Mouse (Mus musculus) stomach, embryonic 16.5 days (tissue): ENCODE results near the gene Dhx32. TPM values are rescaled to one million over a fixed set of nuclear protein-coding genes. Genes with fewer than 3 reads are reported as not detected.
A peak's percentile ranks its signal among the peaks of the same experiment; 100 is the strongest.

Source experiments
- ATAC-seq: fragments of 200-750 bp; cut with Nextera tagmentation; 2 replicates; pipeline ENCODE4 v1.8.0; 2017; ENCODE audit warnings: moderate number of reproducible peaks, moderate TSS enrichment; ENCODE audit not compliant: insufficient read depth, low FRiP score
- H3K27ac ChIP-seq: fragments of 300-500 bp; sonication (generic); 2 replicates; pipeline ENCODE4 v1.5.1; 2014; ENCODE audit warnings: low read length
- H3K27me3 ChIP-seq: fragments of 300-500 bp; sonication (generic); 2 replicates; pipeline ENCODE4 v1.6.1; 2014; ENCODE audit warnings: low read length, control low read depth, mixed read lengths; ENCODE audit not compliant: control insufficient read depth, insufficient read depth
- H3K36me3 ChIP-seq: fragments of 300-500 bp; sonication (generic); 2 replicates; pipeline ENCODE4 v1.6.1; 2014; ENCODE audit warnings: low read length; ENCODE audit not compliant: control insufficient read depth, insufficient read depth
- H3K4me1 ChIP-seq: fragments of 300-500 bp; sonication (generic); 2 replicates; pipeline ENCODE4 v1.6.1; 2014; ENCODE audit warnings: low read length, control low read depth, mixed read lengths; ENCODE audit not compliant: control insufficient read depth, insufficient read depth
- H3K4me2 ChIP-seq: fragments of 300-500 bp; sonication (generic); 2 replicates; pipeline ENCODE4 v1.6.1; 2014; ENCODE audit warnings: low read depth, low read length, mixed read lengths
- H3K4me3 ChIP-seq: fragments of 300-500 bp; sonication (generic); replicated peaks from 2 replicates; pipeline ENCODE4 v1.5.1; 2014; ENCODE audit warnings: mild to moderate bottlenecking, low read length
- H3K9ac ChIP-seq: fragments of 300-500 bp; sonication (generic); 2 replicates; pipeline ENCODE4 v1.6.1; 2014; ENCODE audit warnings: low read length
- H3K9me3 ChIP-seq: fragments of 300-500 bp; sonication (generic); replicated peaks from 2 replicates; pipeline ENCODE4 v1.6.1; 2016; ENCODE audit warnings: low read length, control low read depth; ENCODE audit not compliant: control insufficient read depth
- WGBS: fragments of 180-500 bp; shearing (Covaris S2); extraction: QIAGEN DNeasy Blood & Tissue Kit; methylation state at CpG from one replicate; pipeline ENCODE4 v1.1.7; 2014; 5-methylcytosine and 5-hydroxymethylcytosine counted together
- polyA plus RNA-seq: library from polyadenylated mRNA; unstranded; fragments of >200 nt; fragmentation: Nextera tagmentation; extraction: Ambion mirVana; gene quantifications from 2 replicates; pipeline ENCODE4 v1.2.1, GENCODE M21; 2015

The Dhx32 gene
- polyA plus RNA-seq, 1 experiment from 2014 or later, result 46.8 TPM

DNA sequence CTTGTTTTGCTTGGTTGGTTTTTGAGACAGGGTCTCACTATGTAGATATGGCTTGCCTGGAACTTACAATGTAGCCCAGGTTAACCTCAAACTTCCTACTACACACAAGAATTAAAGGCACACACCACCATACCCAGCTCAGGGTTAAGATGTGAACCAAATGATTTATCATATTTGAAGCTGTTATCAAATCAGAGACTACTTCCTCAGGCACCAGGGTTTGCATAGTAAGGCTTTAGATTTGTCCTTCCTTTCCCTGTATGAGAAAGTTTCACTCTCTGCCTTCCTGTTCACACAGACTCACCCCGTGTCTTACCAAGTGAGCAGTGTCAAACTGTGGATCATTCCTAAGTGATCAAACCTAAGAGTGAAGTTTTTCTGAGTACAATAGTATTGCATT, 38.3 kb downstream of the Dhx32 start:
- H3K27me3 ChIP-seq, result no peaks in the 10 kb centered on the region
- WGBS, result 68% methylated on average over 1 of the region's 1 CpGs
- no peak overlapping the region for H3K9ac ChIP-seq
- no peak overlapping the region for H3K4me3 ChIP-seq
- peaks cover 3% of the 10 kb centered on the region; the same call in 1 of the 2 replicates for H3K4me1 ChIP-seq
- 0 out of 2 replicates have a peak, but pooled peaks cover 5% of the 10 kb centered on the region for H3K36me3 ChIP-seq
- H3K9me3 ChIP-seq, result no peaks in the 10 kb centered on the region
- 0 out of 2 replicates have a peak overlapping the region, but pooled peaks have one; percentile 0 for H3K27ac ChIP-seq
- H3K4me2 ChIP-seq, result no peak overlapping the region
- no peak for ATAC-seq

- Histone ChIP-seq H3K9me3 (no peaks in the 10 kb centered on the region), H3K27me3 (no peaks in the 10 kb centered on the region), H3K4me3 (no peak overlapping the region), H3K36me3 (0 out of 2 replicates have a peak, but pooled peaks cover 5% of the 10 kb centered on the region), H3K4me1 (peaks cover 3% of the 10 kb centered on the region; the same call in 1 of the 2 replicates), H3K9ac (no peak overlapping the region), H3K27ac (no peak overlapping the region), H3K4me2 (no peak overlapping the region)
- 50% methylated on average over 4 of the region's 4 CpGs for WGBS
- no peak for ATAC-seq
These were observed 38.9 kb downstream of the Dhx32 start for GRCm38 (mm10) chr7:133743611-133744010.

DNA sequence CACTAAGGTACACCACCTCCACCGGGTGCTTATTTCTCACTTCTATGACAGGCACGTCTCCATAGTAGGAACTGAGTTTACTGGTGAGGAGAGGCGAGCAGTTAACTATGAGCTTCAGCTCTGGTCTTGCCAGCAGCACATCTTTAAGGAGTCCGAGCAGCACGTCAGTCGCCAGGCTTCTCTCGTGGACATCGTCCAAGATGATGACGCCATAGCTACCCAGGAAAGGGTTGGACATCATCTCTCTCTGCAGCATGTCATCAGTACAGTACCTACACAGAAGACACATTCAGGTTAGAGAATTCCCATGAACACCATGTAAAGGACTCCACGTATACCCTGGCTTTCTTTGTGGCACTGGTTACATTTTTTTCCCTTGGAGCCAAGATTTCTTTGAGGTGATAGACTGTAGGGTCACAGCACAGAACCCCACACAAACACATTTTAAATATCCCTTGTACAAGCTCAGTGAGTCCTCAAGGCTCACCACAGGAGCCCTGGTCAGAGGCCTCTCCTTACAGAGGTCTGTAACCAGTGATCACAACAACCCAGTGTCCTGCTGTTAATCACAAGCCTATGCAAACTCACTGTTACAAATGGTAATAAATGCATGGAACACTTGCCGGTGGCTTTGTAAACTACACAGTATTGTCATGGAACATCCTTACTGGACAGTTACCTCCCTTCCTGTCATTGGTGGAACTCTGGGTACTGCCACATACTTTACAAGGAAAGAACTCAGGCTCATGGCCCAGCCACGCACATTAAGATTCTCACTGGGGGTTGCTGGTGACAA, 39.8 kb downstream of the Dhx32 start:
- peaks cover 3% of the 10 kb centered on the region; the same call in 1 of the 2 replicates for H3K4me1 ChIP-seq
- no peak for ATAC-seq
- no peaks in the 10 kb centered on the region for H3K9me3 ChIP-seq
- H3K4me2 ChIP-seq, result no peak overlapping the region
- 92% methylated on average over 12 of the region's 12 CpGs for WGBS
- H3K27me3 ChIP-seq, result no peaks in the 10 kb centered on the region
- 0 out of 2 replicates have a peak, but pooled peaks cover 5% of the 10 kb centered on the region for H3K36me3 ChIP-seq
- no peak overlapping the region for H3K4me3 ChIP-seq
- H3K27ac ChIP-seq, result no peak overlapping the region
- H3K9ac ChIP-seq, result no peak overlapping the region

GRCm38 (mm10) chr7:133740558-133740957, 42.0 kb downstream of the Dhx32 start:
- Histone ChIP-seq H3K4me1 (0 out of 2 replicates have a peak, but pooled peaks cover 3% of the 10 kb centered on the region), H3K27ac (no peak overlapping the region), H3K4me2 (no peak overlapping the region), H3K9me3 (no peaks in the 10 kb centered on the region), H3K4me3 (no peak overlapping the region), H3K27me3 (no peaks in the 10 kb centered on the region), H3K36me3 (0 out of 2 replicates have a peak, but pooled peaks cover 5% of the 10 kb centered on the region), H3K9ac (no peak overlapping the region)
- 83% methylated on average over 7 of the region's 7 CpGs for WGBS
- no peak for ATAC-seq

DNA sequence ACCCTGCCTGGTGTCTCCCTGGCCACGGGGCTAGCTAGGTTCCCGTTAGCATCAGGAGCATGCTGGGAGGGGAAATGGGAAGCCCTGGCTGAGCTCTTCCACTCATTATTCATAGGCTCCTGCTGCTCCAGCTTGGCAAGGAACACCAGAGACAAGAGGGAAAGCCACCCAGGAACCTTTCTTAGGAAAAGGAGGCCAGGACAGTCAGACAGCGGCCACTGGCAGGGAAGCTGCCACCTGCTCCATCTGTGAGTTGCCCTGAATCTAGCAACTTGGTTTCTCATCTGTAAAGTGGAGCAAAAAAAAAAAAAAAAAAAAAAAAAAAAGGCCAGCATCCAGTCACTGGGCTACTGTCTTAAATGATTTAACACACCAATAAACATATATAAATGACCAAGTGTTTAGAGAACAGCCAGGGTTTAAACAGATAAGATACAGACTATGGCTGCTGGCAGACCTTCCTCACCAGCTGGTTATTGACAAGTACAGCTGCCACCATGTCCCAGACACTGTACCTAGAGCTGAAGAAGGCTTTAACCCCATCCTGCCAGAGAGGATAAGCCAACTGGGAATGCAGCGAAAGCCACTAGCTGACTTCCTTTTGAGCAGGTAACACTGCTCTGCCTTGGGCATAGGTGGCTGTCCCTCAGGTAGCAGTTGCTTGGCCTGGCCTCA, 50.4 kb downstream of the Dhx32 start:
- Histone ChIP-seq H3K36me3 (0 out of 2 replicates have a peak, but pooled peaks cover 3% of the 10 kb centered on the region), H3K4me3 (no peak overlapping the region), H3K27me3 (no peaks in the 10 kb centered on the region), H3K9ac (no peak overlapping the region), H3K4me1 (no peaks in the 10 kb centered on the region), H3K9me3 (no peaks in the 10 kb centered on the region), H3K4me2 (no peak overlapping the region), H3K27ac (no peak overlapping the region)
- no peak for ATAC-seq
- 75% methylated on average over 4 of the region's 4 CpGs for WGBS

- no peak overlapping the region for H3K4me2 ChIP-seq
- ATAC-seq, result no peak
- H3K9ac ChIP-seq, result no peak overlapping the region
- no peak overlapping the region for H3K4me3 ChIP-seq
- H3K27ac ChIP-seq, result no peak overlapping the region
- H3K36me3 ChIP-seq, result 0 out of 2 replicates have a peak, but pooled peaks cover 3% of the 10 kb centered on the region
- no peaks in the 10 kb centered on the region for H3K27me3 ChIP-seq
- 77% methylated on average over 11 of the region's 11 CpGs for whole genome bisulfite sequencing
- H3K9me3 ChIP-seq, result no peaks in the 10 kb centered on the region
- no peaks in the 10 kb centered on the region for H3K4me1 ChIP-seq
These were observed 52.0 kb downstream of the Dhx32 start for GRCm38 (mm10) chr7:133730324-133731191.

GRCm38 (mm10) chr7:133729351-133729750, 53.2 kb downstream of the Dhx32 start:
- no peaks in the 10 kb centered on the region for H3K9me3 ChIP-seq
- no peak overlapping the region for H3K9ac ChIP-seq
- WGBS, result 75% methylated on average over 5 of the region's 5 CpGs
- H3K4me2 ChIP-seq, result no peak overlapping the region
- no peak for ATAC-seq
- H3K4me1 ChIP-seq, result no peaks in the 10 kb centered on the region
- no peak overlapping the region for H3K4me3 ChIP-seq
- no peaks in the 10 kb centered on the region for H3K27me3 ChIP-seq
- H3K36me3 ChIP-seq, result 0 out of 2 replicates have a peak, but pooled peaks cover 3% of the 10 kb centered on the region
- H3K27ac ChIP-seq, result no peak overlapping the region

DNA sequence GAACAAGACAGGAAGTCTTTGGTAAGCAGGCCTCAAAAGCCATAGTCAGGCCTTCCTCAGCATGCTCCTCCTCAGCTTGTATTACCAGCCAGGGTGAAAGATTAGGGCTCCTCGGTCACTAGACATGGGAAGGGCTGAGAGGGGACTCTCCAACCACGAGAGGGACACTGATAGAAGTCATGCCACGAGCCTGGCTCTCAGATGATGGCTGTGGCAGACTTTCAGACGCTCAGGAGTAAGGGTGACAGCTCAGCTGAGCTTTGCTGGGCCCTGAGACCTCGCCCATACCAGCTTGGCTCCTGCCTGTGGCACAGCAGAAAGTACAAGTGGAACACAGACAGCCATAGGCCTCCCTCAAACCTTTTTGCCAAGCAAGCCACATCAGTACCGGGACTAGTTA, 55.5 kb downstream of the Dhx32 start:
- ATAC-seq, result no peak
- WGBS, result 75% methylated on average over 6 of the region's 6 CpGs
- Histone ChIP-seq H3K4me3 (no peak overlapping the region), H3K36me3 (peaks cover 4% of the 10 kb centered on the region; the same call in 1 of the 2 replicates), H3K4me2 (no peak overlapping the region), H3K27ac (no peak overlapping the region), H3K4me1 (no peaks in the 10 kb centered on the region), H3K9ac (no peak overlapping the region), H3K27me3 (no peaks in the 10 kb centered on the region), H3K9me3 (no peaks in the 10 kb centered on the region)
